Mouse (Mus musculus): ENCODE results near the gene Gstp3.

- no peak for TF ChIP-seq POLR2A (IDR thresholded peaks at IDR 0.05; ENCODE audit: control insufficient read depth, extremely low read depth, insufficient read depth, low read length, poor library complexity)
- no peak for TF ChIP-seq CTCF (IDR thresholded peaks at IDR 0.05; ENCODE audit: borderline replicate concordance, control insufficient read depth, extremely low read depth, insufficient read depth, low read length, poor library complexity)
These were observed 31.8 kb downstream of the Gstp3 start for GRCm38 (mm10) chr19:4027576-4027975.

Measured in thymus, adult 2 months (tissue).